Mouse (Mus musculus) liver, embryonic 14.5 days (tissue): ENCODE measurements around the gene Tmem87b. TPM values are rescaled to one million over a fixed set of nuclear protein-coding genes. Genes with fewer than 3 reads are reported as not detected.

Experiments
- ATAC-seq: fragments of 200-750 bp; cut with Nextera tagmentation; 2 replicates; pipeline ENCODE4 v1.8.0; 2017; ENCODE audit warnings: moderate number of reproducible peaks, mild to moderate bottlenecking, moderate library complexity; ENCODE audit not compliant: insufficient read depth
- DNase-seq, 3 experiments: peaks; one replicate each; pipeline ENCODE4 v3.0.0-alpha.2; 2012 to 2013; ENCODE audit warnings: low read depth in 3 of 3, low spot score in 3 of 3
- H3K27ac ChIP-seq: fragments of 300-500 bp; sonication (generic); 2 replicates; pipeline ENCODE4 v1.5.1; 2014; ENCODE audit warnings: moderate library complexity, mild to moderate bottlenecking, control low read depth, inconsistent platforms
- H3K27me3 ChIP-seq: fragments of 300-500 bp; sonication (generic); 2 replicates; pipeline ENCODE4 v1.6.1; 2014; ENCODE audit warnings: mild to moderate bottlenecking, low read length, moderate library complexity; ENCODE audit not compliant: control insufficient read depth, insufficient read depth
- H3K36me3 ChIP-seq: fragments of 300-500 bp; sonication (generic); replicated peaks from 2 replicates; pipeline ENCODE4 v1.6.1; 2014; ENCODE audit warnings: low read depth; ENCODE audit not compliant: control insufficient read depth, insufficient read depth
- H3K4me1 ChIP-seq, 2 experiments: fragments of 200-500 bp in 1 of 2; fragments of 300-500 bp in 1 of 2; sonication (generic) in 1 of 2; replicated peaks; 2 replicates each; pipeline ENCODE4 v1.6.1; 2012 to 2014; ENCODE audit warnings: antibody characterized with exemption in 1 of 2, inconsistent platforms in 1 of 2, low read length in 1 of 2; ENCODE audit not compliant: control insufficient read depth in 2 of 2, insufficient read depth in 2 of 2
- H3K4me2 ChIP-seq: fragments of 300-500 bp; sonication (generic); 2 replicates; pipeline ENCODE4 v1.6.1; 2014; ENCODE audit warnings: low read depth, mild to moderate bottlenecking, control low read depth, moderate library complexity
- H3K4me3 ChIP-seq, 2 experiments: fragments of 200-500 bp in 1 of 2; fragments of 300-500 bp in 1 of 2; sonication (generic) in 1 of 2; 2 replicates each; pipeline ENCODE4 v1.5.1; 2012 to 2014; ENCODE audit warnings: low read depth in 2 of 2, low read length in 2 of 2, mild to moderate bottlenecking in 2 of 2, control low read depth in 1 of 2, inconsistent platforms in 1 of 2, moderate library complexity in 1 of 2; ENCODE audit not compliant: insufficient read depth in 1 of 2
- H3K9ac ChIP-seq: fragments of 300-500 bp; sonication (generic); replicated peaks from 2 replicates; pipeline ENCODE4 v1.6.1; 2014; ENCODE audit warnings: mild to moderate bottlenecking, control low read depth, moderate library complexity
- H3K9me3 ChIP-seq: fragments of 300-500 bp; sonication (generic); 2 replicates; pipeline ENCODE4 v1.6.1; 2016; ENCODE audit warnings: low read length, mixed read lengths; ENCODE audit not compliant: control insufficient read depth
- CTCF ChIP-seq: IDR thresholded peaks from 2 replicates; pipeline ENCODE4 v1.5.1; 2016; ENCODE audit warnings: antibody characterized with exemption, low read depth, control low read depth
- EP300 ChIP-seq: IDR thresholded peaks from 2 replicates; pipeline ENCODE4 v1.6.1; 2016; ENCODE audit warnings: antibody characterized with exemption, low read depth
- WGBS: fragments of 180-500 bp; shearing (Covaris S2); extraction: QIAGEN DNeasy Blood & Tissue Kit; methylation state at CpG from one replicate; pipeline ENCODE4 v1.1.7; 2014; ENCODE audit not compliant: insufficient replicate concordance; 5-methylcytosine and 5-hydroxymethylcytosine counted together
- polyA plus RNA-seq, 2 experiments: library from polyadenylated mRNA; depleted of rRNA in 1 of 2; stranded (reverse) in 1 of 2; unstranded in 1 of 2; fragments of >200 nt; fragmentation: Nextera tagmentation in 1 of 2; extraction: Ambion mirVana in 1 of 2; gene quantifications; 2 replicates each; pipeline versions ENCODE4 v1.2.1 to v1.2.3; 2012 to 2014

The Tmem87b gene
- polyA plus RNA-seq, 2 experiments = 4.2 to 6.7 TPM

DNA sequence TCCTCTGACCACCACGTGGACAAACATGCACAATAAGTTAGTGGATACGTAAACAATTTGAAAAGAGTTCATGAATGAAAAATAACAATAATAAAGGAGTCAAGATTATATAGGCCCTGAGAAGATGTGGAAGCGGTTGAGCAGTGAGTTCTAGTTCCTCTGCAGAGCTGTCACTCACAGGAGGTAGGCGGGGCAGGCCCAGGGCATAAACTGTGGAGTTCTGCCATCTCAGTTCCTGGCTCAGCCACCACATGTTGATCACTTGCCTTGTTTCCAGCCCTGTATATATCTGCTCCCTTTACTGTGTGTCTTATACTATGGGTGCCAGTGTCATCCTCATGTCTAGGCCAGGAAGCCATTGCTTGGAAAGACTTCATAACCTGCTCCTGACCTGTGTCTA lies 14.5 kb upstream of the Tmem87b start:
- H3K4me1 ChIP-seq = no peaks in the 10 kb centered on the region; a peak in 1 of 4 replicates
- H3K36me3 ChIP-seq = no peaks in the 10 kb centered on the region
- H3K9me3 ChIP-seq = no peaks in the 10 kb centered on the region
- 72% methylated on average over 4 of the region's 4 CpGs for WGBS
- DNase-seq = no peak
- ATAC-seq = no peak
- no peaks in the 10 kb centered on the region for H3K27me3 ChIP-seq
- no peak for TF ChIP-seq CTCF
- no peak for TF ChIP-seq EP300
- no peak overlapping the region for H3K4me3 ChIP-seq
- no peak overlapping the region for H3K9ac ChIP-seq
- H3K27ac ChIP-seq = no peak overlapping the region
- H3K4me2 ChIP-seq = no peak overlapping the region

DNA sequence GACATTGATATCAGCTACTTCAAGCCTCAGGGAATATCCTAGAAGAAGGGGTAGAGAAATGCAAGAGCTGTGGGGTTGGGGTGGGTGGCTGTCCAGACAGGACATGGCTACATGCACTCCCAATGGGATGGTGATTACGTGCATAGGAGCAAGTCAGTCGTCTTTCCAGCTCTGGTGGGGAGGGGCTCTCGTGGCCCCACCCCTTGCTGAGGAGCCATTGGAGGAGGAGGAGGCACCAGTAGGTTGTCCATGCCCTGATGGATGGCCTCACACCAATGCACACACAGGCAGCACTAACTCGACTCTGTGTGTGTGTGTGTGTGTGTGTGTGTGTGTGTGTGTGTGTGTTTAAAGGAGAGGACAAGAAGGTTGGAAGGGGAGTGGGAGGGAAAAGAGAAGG lies 12.6 kb upstream of the Tmem87b start:
- ATAC-seq = no peak
- 50% methylated on average over 4 of the region's 4 CpGs for WGBS
- Histone ChIP-seq H3K9ac (no peak overlapping the region), H3K4me1 (no peaks in the 10 kb centered on the region; a peak in 1 of 4 replicates), H3K4me3 (no peak overlapping the region), H3K27me3 (no peaks in the 10 kb centered on the region), H3K36me3 (no peaks in the 10 kb centered on the region), H3K27ac (no peak overlapping the region), H3K9me3 (no peaks in the 10 kb centered on the region), H3K4me2 (no peak overlapping the region)
- TF ChIP-seq CTCF (no peak), EP300 (no peak)
- no peak for DNase-seq

- no peaks in the 10 kb centered on the region for H3K9me3 ChIP-seq
- no peaks in the 10 kb centered on the region for H3K36me3 ChIP-seq
- H3K4me3 ChIP-seq = no peak overlapping the region
- no peaks in the 10 kb centered on the region; a peak in 1 of 4 replicates for H3K4me1 ChIP-seq
- no peak overlapping the region for H3K9ac ChIP-seq
- no peak for ATAC-seq
- 30% methylated on average over 8 of the region's 8 CpGs for WGBS
- peak in 1 of 3 experiments; percentile 11 for DNase-seq
- no peak for TF ChIP-seq EP300
- no peak for TF ChIP-seq CTCF
- no peak overlapping the region for H3K4me2 ChIP-seq
- H3K27ac ChIP-seq = no peak overlapping the region
- H3K27me3 ChIP-seq = no peaks in the 10 kb centered on the region
Measured at GRCm38 (mm10) chr2:128806561-128806960, 11.4 kb upstream of the Tmem87b start.

GRCm38 (mm10) chr2:128812761-128813160 lies 5.2 kb upstream of the Tmem87b start:
- H3K27ac ChIP-seq = no peak overlapping the region
- TF ChIP-seq EP300 (no peak), CTCF (no peak)
- H3K27me3 ChIP-seq = no peaks in the 10 kb centered on the region; the same call in 1 of the 2 replicates
- DNase-seq = no peak
- no peak for ATAC-seq
- H3K4me1 ChIP-seq = peaks cover 0 to 4% of the 10 kb centered on the region in 2 experiments; a peak in 1 of 4 replicates
- no peak overlapping the region for H3K4me2 ChIP-seq
- H3K36me3 ChIP-seq = no peaks in the 10 kb centered on the region
- H3K9ac ChIP-seq = no peak overlapping the region
- no peaks in the 10 kb centered on the region for H3K9me3 ChIP-seq
- no peak overlapping the region for H3K4me3 ChIP-seq
- WGBS = 27% methylated on average over 2 of the region's 2 CpGs

DNA sequence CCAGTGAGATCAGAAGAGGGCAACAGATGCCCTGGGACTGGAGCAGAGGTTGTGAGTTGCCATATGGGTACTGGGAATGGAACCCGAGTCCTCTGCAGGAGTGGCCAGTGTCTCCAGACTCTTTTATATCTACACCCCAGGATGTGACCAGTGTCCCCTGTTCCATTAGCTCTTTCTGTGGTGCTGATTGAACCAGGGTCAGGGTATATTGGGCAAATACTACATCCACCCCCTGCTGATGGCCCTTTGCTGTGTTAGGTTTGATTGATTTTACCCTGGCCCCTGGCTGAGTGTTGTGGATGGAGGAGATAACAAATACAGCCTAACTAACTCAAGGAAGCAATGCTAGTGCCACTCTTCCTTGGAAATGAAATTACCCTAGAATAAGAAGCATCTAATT lies 1.6 kb upstream of the Tmem87b start:
- Histone ChIP-seq H3K4me1 (peaks cover 2 to 13% of the 10 kb centered on the region in 2 experiments), H3K36me3 (no peaks in the 10 kb centered on the region), H3K9me3 (no peaks in the 10 kb centered on the region), H3K27ac (no peak overlapping the region), H3K27me3 (no peaks in the 10 kb centered on the region; the same call in 1 of the 2 replicates), H3K4me3 (no peak overlapping the region), H3K4me2 (no peak overlapping the region), H3K9ac (no peak overlapping the region)
- DNase-seq (no peak), ATAC-seq (no peak)
- WGBS = 57% methylated on average over 1 of the region's 1 CpGs
- TF ChIP-seq EP300 (no peak), CTCF (no peak)
